Mouse (Mus musculus) intestine, postnatal 0 days (tissue): Measurements from ENCODE around the gene Zfp706. TPM values are rescaled to one million over a fixed set of nuclear protein-coding genes. Genes with fewer than 3 reads are reported as not detected.

Experiments used
- ATAC-seq: fragments of 200-750 bp; cut with Nextera tagmentation; 2 replicates; pipeline ENCODE4 v1.8.0; 2017; ENCODE audit warnings: mild to moderate bottlenecking, moderate TSS enrichment, moderate library complexity
- H3K27ac ChIP-seq: fragments of 300-500 bp; sonication (generic); 2 replicates; pipeline ENCODE4 v1.5.1; 2014; ENCODE audit warnings: mild to moderate bottlenecking, low read depth, low read length, moderate library complexity
- H3K27me3 ChIP-seq: fragments of 300-500 bp; sonication (generic); replicated peaks from 2 replicates; pipeline ENCODE4 v1.6.1; 2014; ENCODE audit warnings: low read length, mixed read lengths; ENCODE audit not compliant: control insufficient read depth, insufficient read depth
- H3K36me3 ChIP-seq: fragments of 300-500 bp; sonication (generic); 2 replicates; pipeline ENCODE4 v1.6.1; 2014; ENCODE audit warnings: mild to moderate bottlenecking, moderate library complexity; ENCODE audit not compliant: control insufficient read depth, insufficient read depth
- H3K4me1 ChIP-seq: fragments of 300-500 bp; sonication (generic); replicated peaks from 2 replicates; pipeline ENCODE4 v1.6.1; 2014; ENCODE audit warnings: antibody characterized with exemption, low read length, mixed read lengths; ENCODE audit not compliant: control insufficient read depth, insufficient read depth
- H3K4me2 ChIP-seq: fragments of 300-500 bp; sonication (generic); replicated peaks from 2 replicates; pipeline ENCODE4 v1.6.1; 2014; ENCODE audit warnings: low read depth, mild to moderate bottlenecking, moderate library complexity
- H3K4me3 ChIP-seq: fragments of 300-500 bp; sonication (generic); 2 replicates; pipeline ENCODE4 v1.5.1; 2014; ENCODE audit warnings: low read depth, low read length
- H3K9ac ChIP-seq: fragments of 300-500 bp; sonication (generic); 2 replicates; pipeline ENCODE4 v1.6.1; 2014; ENCODE audit warnings: mild to moderate bottlenecking, low read depth, low read length
- H3K9me3 ChIP-seq: fragments of 300-500 bp; sonication (generic); 2 replicates; pipeline ENCODE4 v1.6.1; 2016; ENCODE audit warnings: mixed run types; ENCODE audit not compliant: control insufficient read depth
- CTCF ChIP-seq: sonication (generic); IDR thresholded peaks from 2 replicates; pipeline ENCODE4 v1.5.1; 2016; ENCODE audit warnings: low read depth, mild to moderate bottlenecking, control low read depth, antibody characterized with exemption, moderate library complexity
- WGBS: fragments of 180-500 bp; shearing (Covaris S2); extraction: QIAGEN DNeasy Blood & Tissue Kit; methylation state at CpG from one replicate; pipeline ENCODE4 v1.1.7; 2014; 5-methylcytosine and 5-hydroxymethylcytosine counted together
- polyA plus RNA-seq: library from polyadenylated mRNA; unstranded; fragments of >200 nt; fragmentation: Nextera tagmentation; extraction: Ambion mirVana; gene quantifications from 2 replicates; pipeline ENCODE4 v1.2.1, GENCODE M21; 2015

The Zfp706 gene
- 609 and 618 TPM in 2 replicates for polyA plus RNA-seq

DNA sequence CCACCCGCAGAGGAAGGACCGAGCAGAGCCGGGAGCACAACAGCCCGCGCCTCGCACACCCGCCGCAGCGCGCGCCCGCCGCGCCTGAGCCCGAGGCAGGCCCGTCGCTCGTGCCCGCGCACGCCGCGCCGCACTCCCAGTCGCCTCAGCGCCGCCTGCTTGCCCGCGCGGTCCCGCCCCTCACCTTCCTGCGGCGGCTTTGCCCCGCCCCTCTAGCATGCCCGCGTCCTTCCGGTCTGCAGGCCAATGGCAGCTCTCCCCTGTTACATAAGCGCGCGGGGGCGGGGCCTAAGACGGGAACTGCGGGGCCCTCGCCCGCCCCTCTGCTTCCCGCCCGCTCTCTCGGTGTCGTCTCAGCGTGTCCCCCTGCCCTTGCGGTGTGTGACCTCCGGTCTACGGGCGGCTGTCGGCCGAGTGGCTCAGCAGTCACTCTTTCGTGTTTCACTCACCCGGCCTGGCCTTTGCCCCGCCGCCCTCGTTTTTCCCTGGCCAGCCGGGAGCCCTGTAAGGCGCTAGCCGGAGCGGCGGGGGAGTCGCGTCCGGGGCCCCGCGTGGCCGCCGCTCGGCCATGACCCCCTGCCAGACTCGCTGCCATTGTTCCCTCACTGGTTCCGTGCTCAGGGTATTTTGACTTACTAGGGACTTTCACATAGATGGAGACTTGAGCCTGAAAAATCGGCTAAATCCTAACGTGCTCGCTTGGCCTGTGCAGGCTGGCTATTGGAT is at the start of gene Zfp706:
Zfp706 (minus strand) TSS at position 541 of the 726 bp plus-strand sequence.
- peak; percentile 98 for ATAC-seq

GRCm38 (mm10) chr15:37054582-37054981 is 47.0 kb upstream of the Zfp706 start:
- no peak overlapping the region for H3K4me3 ChIP-seq
- no peaks in the 10 kb centered on the region for H3K4me1 ChIP-seq
- no peaks in the 10 kb centered on the region for H3K36me3 ChIP-seq
- no peak for TF ChIP-seq CTCF
- H3K9me3 ChIP-seq, result peaks cover 4% of the 10 kb centered on the region; the same call in 1 of the 2 replicates
- H3K9ac ChIP-seq, result no peak overlapping the region
- H3K4me2 ChIP-seq, result no peak overlapping the region
- no peak overlapping the region for H3K27ac ChIP-seq
- no peaks in the 10 kb centered on the region for H3K27me3 ChIP-seq
- 90% methylated on average over 5 of the region's 5 CpGs for WGBS
- ATAC-seq, result no peak

More for the DNA sequence above, at the start of gene Zfp706:
- peaks cover 8% of the 10 kb centered on the region for H3K36me3 ChIP-seq
- TF ChIP-seq CTCF, result 0 out of 2 replicates have a peak, but pooled peaks have one; percentile 3
- H3K27me3 ChIP-seq, result no peaks in the 10 kb centered on the region
- peak within 1 kb of the TSS; percentile 96 for H3K9ac ChIP-seq
- H3K27ac ChIP-seq, result peak within 1 kb of the TSS; percentile 99
- H3K4me3 ChIP-seq, result peak within 1 kb of the TSS; percentile 95
- WGBS, result under 1% methylated on average over 77 of the region's 79 CpGs
- H3K4me1 ChIP-seq, result no peaks in the 10 kb centered on the region
- H3K9me3 ChIP-seq, result no peaks in the 10 kb centered on the region
- H3K4me2 ChIP-seq, result peak within 1 kb of the TSS; percentile 80

DNA sequence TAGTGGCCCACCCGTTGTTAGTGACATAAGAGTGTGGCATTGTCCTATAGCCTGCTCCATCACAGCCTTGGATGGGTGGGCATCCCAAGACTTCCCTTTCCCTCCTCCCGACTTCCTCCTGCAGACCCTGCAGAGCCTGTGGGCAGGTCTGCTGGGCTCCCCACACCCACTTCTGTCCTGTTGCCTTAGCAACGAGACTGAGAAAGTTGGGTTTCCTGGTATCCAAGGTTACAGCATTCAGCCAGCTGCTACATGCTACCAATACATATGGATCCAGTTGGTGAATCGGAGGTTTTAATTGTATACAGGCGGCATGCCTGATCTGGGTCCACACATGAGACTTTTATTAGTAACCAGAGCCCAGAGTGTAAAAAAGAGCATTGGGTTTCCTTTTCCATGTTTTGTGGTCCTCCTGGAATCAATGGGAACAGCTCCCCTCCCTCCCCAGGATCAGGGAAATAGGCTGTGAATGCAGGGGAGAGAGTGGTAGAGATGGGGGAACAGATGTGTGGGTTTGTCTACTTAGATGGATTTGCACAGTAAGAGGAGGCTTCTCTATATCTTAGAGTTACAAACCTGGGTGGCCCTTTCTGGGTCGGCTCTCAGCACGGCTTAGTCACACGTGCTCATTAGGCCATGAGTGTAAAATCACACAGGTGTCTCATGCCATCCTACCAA is 45.7 kb upstream of the Zfp706 start:
- no peak overlapping the region for H3K4me2 ChIP-seq

DNA sequence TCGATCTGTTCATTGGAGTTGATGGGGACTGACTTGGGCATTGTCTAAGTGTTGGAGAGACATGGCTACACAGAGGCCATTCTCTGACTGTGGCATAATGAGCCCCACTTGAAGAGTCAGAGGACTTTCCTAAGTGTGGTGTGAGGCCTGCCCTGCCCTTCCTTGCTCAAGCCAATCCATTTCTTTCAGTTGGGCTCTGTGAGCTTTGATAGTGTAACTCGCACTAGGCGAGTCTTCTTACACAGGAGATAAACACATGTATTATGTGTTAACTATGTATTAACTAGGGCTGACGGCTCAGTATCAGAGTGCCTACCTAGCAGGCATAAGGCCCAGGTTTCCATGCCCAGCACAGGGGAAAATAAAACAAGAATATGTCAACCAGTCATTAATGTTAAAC is 39.8 kb upstream of the Zfp706 start:
- Histone ChIP-seq H3K9ac (no peak overlapping the region), H3K4me2 (no peak overlapping the region), H3K4me1 (no peaks in the 10 kb centered on the region), H3K4me3 (no peak overlapping the region), H3K36me3 (no peaks in the 10 kb centered on the region), H3K9me3 (0 out of 2 replicates have a peak, but pooled peaks cover 4% of the 10 kb centered on the region), H3K27ac (no peak overlapping the region), H3K27me3 (no peaks in the 10 kb centered on the region)
- ATAC-seq, result no peak
- WGBS, result 94% methylated on average over 4 of the region's 4 CpGs
- TF ChIP-seq CTCF, result no peak

More for the DNA sequence above, 45.7 kb upstream of the Zfp706 start:
- H3K4me3 ChIP-seq, result no peak overlapping the region
- no peak for TF ChIP-seq CTCF
- H3K9me3 ChIP-seq, result peaks cover 4% of the 10 kb centered on the region; the same call in 1 of the 2 replicates
- H3K27me3 ChIP-seq, result no peaks in the 10 kb centered on the region
- no peak overlapping the region for H3K9ac ChIP-seq
- no peak overlapping the region for H3K27ac ChIP-seq
- no peak for ATAC-seq
- no peaks in the 10 kb centered on the region for H3K36me3 ChIP-seq
- H3K4me1 ChIP-seq, result no peaks in the 10 kb centered on the region
- WGBS, result 71% methylated on average over 8 of the region's 8 CpGs

- Histone ChIP-seq H3K27me3 (no peaks in the 10 kb centered on the region), H3K4me1 (no peaks in the 10 kb centered on the region), H3K9me3 (0 out of 2 replicates have a peak, but pooled peaks cover 1% of the 10 kb centered on the region), H3K9ac (no peak overlapping the region), H3K36me3 (no peaks in the 10 kb centered on the region), H3K4me3 (no peak overlapping the region), H3K27ac (no peak overlapping the region), H3K4me2 (no peak overlapping the region)
- TF ChIP-seq CTCF, result no peak
- WGBS, result 81% methylated on average over 10 of the region's 10 CpGs
- no peak for ATAC-seq
Measured at GRCm38 (mm10) chr15:37046586-37046985, 39.0 kb upstream of the Zfp706 start.

GRCm38 (mm10) chr15:37046131-37046530 is 38.6 kb upstream of the Zfp706 start:
- Histone ChIP-seq H3K4me1 (no peaks in the 10 kb centered on the region), H3K27me3 (no peaks in the 10 kb centered on the region), H3K27ac (no peak overlapping the region; the same call in 1 of the 2 replicates), H3K36me3 (no peaks in the 10 kb centered on the region), H3K4me2 (no peak overlapping the region), H3K4me3 (no peak overlapping the region), H3K9me3 (no peaks in the 10 kb centered on the region), H3K9ac (no peak overlapping the region)
- TF ChIP-seq CTCF, result no peak
- no peak for ATAC-seq
- 73% methylated on average over 7 of the region's 7 CpGs for WGBS
